Mouse (Mus musculus) kidney, postnatal 10 days (tissue): Measurements from ENCODE around the gene Lipf.

ENCODE experiments used
- DNase-seq: peaks from one replicate; pipeline ENCODE4 v3.0.0; 2021; ENCODE audit warnings: mixed read lengths

Lipf gene

GRCm38 (mm10) chr19:33960887-33961286, at the start of gene Lipf:
Gene Lipf, plus strand, starts transcription at chr19:33961187.
- no peak for DNase-seq

DNA sequence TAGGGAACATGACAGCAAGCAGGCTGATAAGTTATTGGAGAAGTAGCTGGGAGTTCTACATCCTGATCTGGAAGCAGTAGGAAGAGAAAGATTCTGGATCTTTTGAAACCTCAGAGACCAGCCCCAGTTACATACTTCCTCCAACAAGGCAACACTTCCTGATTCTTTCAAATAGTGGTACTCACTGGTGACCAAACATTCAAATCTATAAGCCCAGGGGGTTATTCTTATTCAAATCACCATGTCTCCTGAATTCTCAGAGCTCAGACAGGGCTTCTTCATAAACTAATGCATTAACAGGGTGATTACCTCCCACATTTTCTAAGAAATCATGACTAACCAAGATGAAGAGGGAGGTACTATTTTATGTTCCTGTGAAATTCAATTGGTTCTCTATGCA, 36.9 kb upstream of the Lipf start:
- no peak for DNase-seq

DNA sequence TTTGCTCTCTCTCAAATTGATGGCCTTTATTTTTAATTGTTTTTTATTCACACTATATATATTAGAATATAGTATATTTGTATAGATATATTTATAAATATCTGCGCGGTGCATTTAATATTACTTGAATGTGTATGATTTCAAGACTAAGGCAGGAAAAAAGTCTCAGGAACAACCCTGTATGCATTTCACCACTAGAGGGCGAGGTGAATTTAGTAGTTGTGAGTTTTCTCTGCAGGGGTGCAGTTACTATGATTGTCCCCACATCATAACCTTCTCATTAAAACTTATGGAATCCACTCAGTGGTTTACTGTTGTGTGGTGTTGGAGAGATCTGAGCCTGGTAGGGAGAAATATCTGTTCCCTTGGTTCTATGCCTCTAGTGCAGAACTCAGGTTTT, 18.0 kb downstream of the Lipf start:
- DNase-seq: peak; percentile 6

DNA sequence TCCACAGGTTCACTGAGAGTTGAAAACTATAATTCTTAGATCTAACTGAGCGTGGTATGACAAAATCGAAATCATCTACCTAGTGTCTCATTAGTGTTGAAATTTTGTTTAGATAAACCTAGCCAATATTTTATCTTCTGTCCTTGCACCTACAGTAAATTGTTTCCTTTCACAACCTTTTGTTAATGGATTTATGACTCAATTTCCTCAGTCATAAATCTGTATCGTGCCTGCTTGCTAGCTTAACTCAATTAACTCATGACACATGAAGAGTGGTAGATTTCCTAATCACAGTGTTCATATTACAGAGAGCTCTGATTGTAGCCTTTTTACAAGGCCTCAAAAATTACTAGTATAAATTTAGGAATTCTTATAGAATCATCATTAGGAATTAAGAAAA, 22.1 kb downstream of the Lipf start:
- DNase-seq: no peak

GRCm38 (mm10) chr19:34008002-34008401, 47.0 kb downstream of the Lipf start, which contains the start of gene Lipk:
Gene Lipk, plus strand, starts transcription at chr19:34008290.
- DNase-seq: no peak

DNA sequence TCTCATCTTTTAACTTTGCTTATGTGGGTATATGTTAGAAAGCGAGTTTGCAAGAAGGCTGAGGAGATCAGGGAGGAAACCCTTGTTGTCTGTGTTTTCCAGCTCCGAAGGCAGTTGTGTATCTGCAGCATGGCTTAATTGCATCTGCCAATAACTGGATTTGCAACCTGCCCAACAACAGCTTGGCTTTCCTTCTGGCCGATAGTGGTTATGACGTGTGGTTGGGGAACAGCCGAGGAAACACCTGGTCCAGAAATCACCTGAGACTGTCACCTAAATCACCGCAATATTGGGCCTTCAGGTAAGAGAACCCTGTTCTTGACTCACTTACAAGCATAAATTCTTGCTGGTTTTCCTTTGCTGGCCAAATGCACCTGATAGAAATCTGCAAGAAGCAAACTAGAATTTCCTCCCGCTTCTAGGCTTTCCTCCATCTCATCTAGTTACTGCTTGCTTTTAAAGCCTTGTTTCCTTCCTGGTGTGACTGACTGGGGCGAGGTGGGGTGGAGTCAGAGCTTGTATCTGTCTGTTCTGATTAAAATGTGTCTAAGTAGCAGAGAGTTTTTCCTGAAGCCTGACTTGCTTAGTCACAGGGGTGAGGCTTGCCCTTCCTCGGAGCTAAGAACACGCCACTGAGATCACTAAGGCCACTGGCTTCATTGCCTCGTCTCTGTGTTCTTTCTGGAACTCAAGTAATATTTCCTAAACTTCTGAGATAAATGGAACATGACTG, 60.6 kb downstream of the Lipf start:
- no peak for DNase-seq

- DNase-seq: no peak
These were observed 61.8 kb downstream of the Lipf start for GRCm38 (mm10) chr19:34022759-34023158.
